Mouse (Mus musculus) kidney, adult 10 weeks (tissue): ENCODE results near the gene Ace3. TPM values are rescaled to one million over a fixed set of nuclear protein-coding genes. Genes with fewer than 3 reads are reported as not detected.

Experiments
- polyA plus RNA-seq: library from polyadenylated mRNA; stranded (reverse); fragments of 350-450 nt; fragmentation: Illumina TruSeq; extraction: RNeasy Lipid Tissue Mini Kit (QIAGEN cat#74804); gene quantifications from one replicate; pipeline ENCODE4 v1.2.3, GENCODE M21; 2014; ENCODE audit warnings: low read depth, low replicate concordance

The Ace3 gene
- not detected for polyA plus RNA-seq

DNA sequence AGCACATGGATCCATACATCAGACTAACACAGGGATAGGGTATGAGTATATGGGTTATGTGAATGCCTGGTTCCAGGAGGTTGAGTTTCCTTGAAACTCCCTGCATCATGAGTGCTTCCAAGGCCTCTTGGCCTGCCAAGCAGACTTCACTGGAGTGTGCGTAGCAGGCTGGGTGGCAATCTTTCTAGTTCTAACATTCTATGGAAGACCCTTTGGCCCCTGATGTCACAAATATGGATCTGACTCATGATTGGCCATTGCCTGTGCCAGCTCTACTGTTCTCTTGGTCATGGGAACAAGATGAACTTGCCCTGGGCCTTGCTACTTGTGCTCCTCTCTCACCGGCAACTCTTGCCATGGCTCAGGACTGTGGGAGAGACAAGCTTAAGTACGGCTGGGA is at the start of gene Ace3:
TSS of gene Ace3 (plus strand) at position 301 of the 400 bp plus-strand sequence.

GRCm38 (mm10) chr11:105952911-105953386 is 41.5 kb upstream of the Ace3 start, which contains the start of gene Cyb561:
TSS of gene Cyb561 (minus strand) at chr11:105953336.

DNA sequence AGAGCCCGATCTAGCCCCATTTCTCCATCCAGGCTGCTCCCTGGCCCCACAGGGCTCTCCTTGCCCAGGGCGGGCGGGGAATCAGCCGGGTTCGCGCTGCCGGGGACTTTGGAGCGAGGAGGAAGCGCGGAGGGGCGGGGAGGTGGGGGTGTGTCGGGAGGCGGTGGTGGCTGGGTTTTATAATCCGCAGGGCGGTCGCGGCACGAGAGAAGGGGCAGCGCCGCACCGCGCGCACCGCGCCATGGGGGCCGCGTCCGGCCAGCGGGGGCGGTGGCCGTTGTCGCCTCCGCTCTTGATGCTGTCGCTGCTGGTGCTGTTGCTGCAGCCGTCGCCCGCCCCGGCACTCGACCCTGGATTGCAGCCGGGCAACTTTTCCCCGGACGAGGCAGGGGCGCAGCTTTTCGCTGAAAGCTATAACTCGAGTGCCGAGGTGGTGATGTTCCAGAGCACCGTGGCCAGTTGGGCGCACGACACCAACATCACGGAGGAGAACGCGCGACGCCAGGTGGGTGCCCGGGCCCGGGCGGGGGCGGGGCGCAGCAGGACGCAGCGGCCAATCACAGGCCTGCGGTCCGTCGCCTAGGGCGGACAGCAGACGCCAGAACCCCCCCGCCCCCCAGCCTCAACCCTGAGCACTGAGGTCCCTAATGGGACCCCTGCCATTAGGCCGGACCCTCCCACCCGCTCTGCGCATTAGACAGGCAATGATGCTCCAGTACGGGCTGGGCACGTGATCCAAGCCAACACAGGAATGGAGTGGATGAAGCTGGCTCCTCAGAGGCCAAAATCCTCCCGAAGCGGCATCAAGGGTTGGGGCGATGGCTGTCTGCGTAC is 26.5 kb upstream of the Ace3 start, which contains the start of gene Ace:
TSS of gene Ace (plus strand) at position 205 of the 834 bp plus-strand sequence.

DNA sequence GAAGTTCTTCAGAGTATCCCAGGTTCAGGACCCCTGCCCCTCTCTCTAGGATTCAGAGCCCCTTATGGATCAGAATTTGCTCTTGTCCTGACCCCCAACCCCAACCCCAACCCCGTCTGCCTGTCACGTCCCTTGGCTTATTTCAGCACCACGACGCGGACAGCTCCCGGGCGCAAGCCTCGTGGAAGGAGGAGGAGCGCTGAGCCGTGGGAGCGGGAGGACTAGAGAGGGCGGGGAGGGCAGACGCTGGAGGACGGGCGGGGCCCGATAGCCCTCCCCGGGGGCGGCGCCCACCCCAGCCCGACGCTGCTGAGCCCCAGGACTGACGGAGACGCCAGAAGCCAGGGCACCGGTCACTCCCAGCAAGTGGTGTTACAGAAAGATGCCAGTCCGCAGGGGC is 13.3 kb downstream of the Ace3 start, which contains the start of gene Kcnh6:
TSS of gene Kcnh6 (plus strand) at position 304 of the 400 bp plus-strand sequence.

GRCm38 (mm10) chr11:106036548-106037417 is 42.3 kb downstream of the Ace3 start, which contains the start of gene Dcaf7:
TSS of gene Dcaf7 (plus strand) at chr11:106036872.

Other genes starting within 250 kb of the Ace3 start
- gene Cyb561, start 41.3 kb upstream of the Ace3 start, polyA plus RNA-seq, result 13.5 TPM
- gene Ace, start 26.7 kb upstream of the Ace3 start, polyA plus RNA-seq, result 50.4 TPM
- not detected for gene Kcnh6, start 13.4 kb downstream of the Ace3 start, polyA plus RNA-seq
- 26.0 TPM for gene Dcaf7, start 42.2 kb downstream of the Ace3 start, polyA plus RNA-seq
- gene Taco1, start 71.4 kb downstream of the Ace3 start, polyA plus RNA-seq, result 13.6 TPM
- gene Map3k3, start 89.9 kb downstream of the Ace3 start, polyA plus RNA-seq, result 8.2 TPM
- not detected for gene Gm10840, start 166.2 kb downstream of the Ace3 start, polyA plus RNA-seq
- gene Limd2, start 166.2 kb downstream of the Ace3 start, polyA plus RNA-seq, result 2.9 TPM
- 9.5 TPM for gene Strada, start 207.5 kb downstream of the Ace3 start, polyA plus RNA-seq
- 171 TPM for gene Ccdc47, start 221.7 kb downstream of the Ace3 start, polyA plus RNA-seq
- 35.0 TPM for gene Ddx42, start 222.3 kb downstream of the Ace3 start, polyA plus RNA-seq